In genomic region chr1:106199686-106200085, GRCm38 (mm10) we compare ENCODE assay signal across 8 mouse cellular contexts. TPM values are rescaled to one million over a fixed set of nuclear protein-coding genes. Genes with fewer than 3 reads are reported as not detected.
DNase-seq lines count a peak whose midpoint lies in the region; ATAC-seq lines count a peak whose summit lies in the region.
"Had no signal": no experiment of that assay in that cellular context is flagged by ENCODE, and none has a peak within 500 bp of the region (broad histone marks: within the 10 kb centered on the region; RNA-seq: fewer than 3 reads in every experiment).

No protein-coding gene starts in this region.

- peak; percentile 84 for ATAC-seq in midbrain, embryonic 14.5 days (ENCODE audit: low FRiP score, low TSS enrichment)

- H3K27ac ChIP-seq in midbrain, embryonic 14.5 days (replicated peaks; ENCODE audit: low read depth, low read length), result peak overlapping the region; percentile 71

- no peak overlapping the region for H3K4me3 ChIP-seq in midbrain, embryonic 14.5 days (replicated peaks; ENCODE audit: low read depth, low read length)
- H3K4me3 ChIP-seq: myocyte had no signal

- no peaks in the 10 kb centered on the region for H3K36me3 ChIP-seq in midbrain, embryonic 14.5 days (ENCODE audit: control insufficient read depth, insufficient read depth, low read length)

- no peaks in the 10 kb centered on the region for H3K9me3 ChIP-seq in midbrain, embryonic 14.5 days (ENCODE audit: control insufficient read depth, low read length)

- WGBS in midbrain, embryonic 14.5 days, result 1% methylated on average over 2 of the region's 2 CpGs

- no peaks in the 10 kb centered on the region for H3K27me3 ChIP-seq in midbrain, embryonic 14.5 days (ENCODE audit: control insufficient read depth, insufficient read depth, low read length)

- H3K9ac ChIP-seq in midbrain, embryonic 14.5 days (replicated peaks; ENCODE audit: low read length), result no peak overlapping the region

- peak overlapping the region; percentile 9 for H3K4me2 ChIP-seq in midbrain, embryonic 14.5 days (ENCODE audit: low read length)

- peak; percentile 24 for DNase-seq in adrenal gland, postnatal 25 days
- peak; percentile 74 for DNase-seq in embryo, embryonic 10 days (ENCODE audit: low spot score)
- peak; percentile 35 for DNase-seq in gastrocnemius, postnatal 25 days
- DNase-seq in induced T-regulatory cell, adult 2 months (ENCODE audit: low read depth), result peak; percentile 33
- DNase-seq in left cerebral cortex, adult 8-10 months (ENCODE audit: low spot score in 2 of 2), result peak; percentile 29 to 85
- DNase-seq in midbrain, embryonic 14.5 days, result peak; percentile 79
- DNase-seq in testis, postnatal 14 days (ENCODE audit: low spot score), result peak; percentile 29

- peaks cover 28% of the 10 kb centered on the region for H3K4me1 ChIP-seq in midbrain, embryonic 14.5 days (ENCODE audit: control insufficient read depth, insufficient read depth, low read length)

RNA-seq across cellular contexts. Expression of gene Phlpp1, which starts 28.1 kb away (rescaled TPM):
- 18.6 and 19.7 TPM in 2 replicates for total RNA-seq in adrenal gland, postnatal 25 days (2021)
- 1 to 10 TPM; 5.4 to 5.7 TPM for total RNA-seq in gastrocnemius, postnatal 25 days (2021)
- total RNA-seq in left cerebral cortex, adult 8-10 months (2022), result 10 to 100 TPM; 69.4 to 81.7 (median 75.3) TPM
- 9.9 and 10.7 TPM in 2 replicates for polyA plus RNA-seq in midbrain, embryonic 14.5 days (2014; fragmentation: Nextera tagmentation; extraction: Ambion mirVana)

Comparison
In these comparisons a context has a peak if more than half of its experiments do, and no peak if none do; other contexts are left out.
1. DNase-seq: peak in every context shown above with its lines; median percentile 79 in midbrain, embryonic 14.5 days; 74 in embryo, embryonic 10 days; 57 in left cerebral cortex, adult 8-10 months; 35 in gastrocnemius, postnatal 25 days; 33 in induced T-regulatory cell, adult 2 months; 29 in testis, postnatal 14 days; 24 in adrenal gland, postnatal 25 days.